Mouse (Mus musculus) intestine, embryonic 14.5 days (tissue): Measurements from ENCODE around the gene Tex2. TPM values are rescaled to one million over a fixed set of nuclear protein-coding genes. Genes with fewer than 3 reads are reported as not detected.

ENCODE experiments used
- ATAC-seq: fragments of 200-750 bp; cut with Nextera tagmentation; replicated peaks from 2 replicates; pipeline ENCODE4 v1.8.0; 2017; ENCODE audit warnings: low read depth, moderate number of reproducible peaks, moderate TSS enrichment, moderate library complexity; ENCODE audit not compliant: low FRiP score, low TSS enrichment
- DNase-seq: peaks from one replicate; pipeline ENCODE4 v3.0.0-alpha.2; 2018; ENCODE audit warnings: low spot score
- H3K27ac ChIP-seq: fragments of 300-500 bp; sonication (generic); 2 replicates; pipeline ENCODE4 v1.5.1; 2014; ENCODE audit warnings: low read depth, mild to moderate bottlenecking, control low read depth
- H3K27me3 ChIP-seq: fragments of 300-500 bp; sonication (generic); replicated peaks from 2 replicates; pipeline ENCODE4 v1.6.1; 2014; ENCODE audit warnings: low read length, control low read depth; ENCODE audit not compliant: control insufficient read depth, insufficient read depth
- H3K36me3 ChIP-seq: fragments of 300-500 bp; sonication (generic); 2 replicates; pipeline ENCODE4 v1.6.1; 2014; ENCODE audit warnings: low read length, control low read depth; ENCODE audit not compliant: control insufficient read depth, insufficient read depth
- H3K4me1 ChIP-seq: fragments of 300-500 bp; sonication (generic); replicated peaks from 2 replicates; pipeline ENCODE4 v1.6.1; 2014; ENCODE audit warnings: low read length, control low read depth, mixed read lengths; ENCODE audit not compliant: control insufficient read depth, insufficient read depth
- H3K4me2 ChIP-seq: fragments of 300-500 bp; sonication (generic); 2 replicates; pipeline ENCODE4 v1.6.1; 2014; ENCODE audit warnings: low read length
- H3K4me3 ChIP-seq: fragments of 300-500 bp; sonication (generic); 2 replicates; pipeline ENCODE4 v1.5.1; 2014; ENCODE audit warnings: low read depth, low read length, control low read depth, mixed read lengths
- H3K9ac ChIP-seq: fragments of 300-500 bp; sonication (generic); 2 replicates; pipeline ENCODE4 v1.6.1; 2014; ENCODE audit warnings: mild to moderate bottlenecking, low read length
- H3K9me3 ChIP-seq: fragments of 300-500 bp; sonication (generic); 2 replicates; pipeline ENCODE4 v1.6.1; 2016; ENCODE audit warnings: low read length, control low read depth; ENCODE audit not compliant: control insufficient read depth
- WGBS: fragments of 180-500 bp; shearing (Covaris S2); extraction: QIAGEN DNeasy Blood & Tissue Kit; methylation state at CpG from one replicate; pipeline ENCODE4 v1.1.7; 2014; 5-methylcytosine and 5-hydroxymethylcytosine counted together
- polyA plus RNA-seq: library from polyadenylated mRNA; unstranded; fragments of >200 nt; fragmentation: Nextera tagmentation; extraction: Ambion mirVana; gene quantifications from 2 replicates; pipeline ENCODE4 v1.2.1, GENCODE M21; 2014

The Tex2 gene
- polyA plus RNA-seq, 1 experiment from 2014 or later: 11.6 TPM

DNA sequence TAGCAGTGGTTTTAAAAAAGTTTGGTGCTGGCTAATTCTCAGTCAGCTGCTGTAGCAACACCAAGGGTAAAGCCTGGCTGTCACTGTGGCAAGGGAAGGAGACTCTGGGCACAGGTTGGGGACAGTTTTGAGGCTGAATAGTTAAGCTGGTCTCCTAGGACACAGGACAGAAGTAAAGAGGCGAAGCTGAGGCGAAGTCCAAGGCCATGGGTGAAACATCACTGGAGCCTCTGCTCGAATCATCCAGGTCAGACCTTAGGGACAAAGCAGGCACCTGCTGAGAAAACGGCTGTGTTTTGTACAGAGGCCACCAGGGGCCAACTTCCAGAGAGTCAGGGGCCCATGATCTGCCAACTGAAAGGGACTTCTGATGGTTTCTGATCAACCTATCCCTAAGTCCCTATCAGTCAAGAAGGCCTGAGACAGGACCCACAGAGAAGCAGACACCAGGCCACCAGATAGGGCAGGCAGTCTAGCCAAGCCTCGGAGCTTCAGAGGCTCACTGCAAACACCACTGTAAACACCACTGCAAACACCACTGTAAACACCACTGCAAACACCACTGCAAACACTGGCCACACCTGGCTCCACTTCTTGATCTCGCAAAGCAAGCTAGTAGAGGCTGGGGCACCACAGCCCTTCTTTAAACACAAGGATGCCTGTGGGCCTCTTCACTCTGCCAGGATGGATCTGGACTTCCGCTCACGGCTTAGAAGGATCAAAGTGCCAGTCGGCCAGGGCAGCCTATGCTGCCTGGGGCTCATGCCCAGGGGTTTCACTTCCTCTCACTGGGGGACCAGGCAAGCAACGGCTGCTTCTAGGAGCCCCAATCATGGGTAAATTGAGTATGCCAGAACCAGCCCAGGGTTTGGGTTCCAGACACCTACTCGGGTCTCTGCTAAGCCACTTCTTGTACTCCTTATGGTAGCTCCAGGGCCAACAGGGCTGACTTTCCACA is 41.9 kb downstream of the Tex2 start:
- WGBS: 72% methylated on average over 11 of the region's 11 CpGs
- Histone ChIP-seq H3K9me3 (no peaks in the 10 kb centered on the region), H3K27ac (no peak overlapping the region), H3K4me2 (no peak overlapping the region), H3K27me3 (no peaks in the 10 kb centered on the region), H3K9ac (no peak overlapping the region), H3K36me3 (peaks cover 12% of the 10 kb centered on the region; the same call in 1 of the 2 replicates), H3K4me3 (no peak overlapping the region), H3K4me1 (peaks cover 15% of the 10 kb centered on the region)
- ATAC-seq: no peak
- no peak for DNase-seq

DNA sequence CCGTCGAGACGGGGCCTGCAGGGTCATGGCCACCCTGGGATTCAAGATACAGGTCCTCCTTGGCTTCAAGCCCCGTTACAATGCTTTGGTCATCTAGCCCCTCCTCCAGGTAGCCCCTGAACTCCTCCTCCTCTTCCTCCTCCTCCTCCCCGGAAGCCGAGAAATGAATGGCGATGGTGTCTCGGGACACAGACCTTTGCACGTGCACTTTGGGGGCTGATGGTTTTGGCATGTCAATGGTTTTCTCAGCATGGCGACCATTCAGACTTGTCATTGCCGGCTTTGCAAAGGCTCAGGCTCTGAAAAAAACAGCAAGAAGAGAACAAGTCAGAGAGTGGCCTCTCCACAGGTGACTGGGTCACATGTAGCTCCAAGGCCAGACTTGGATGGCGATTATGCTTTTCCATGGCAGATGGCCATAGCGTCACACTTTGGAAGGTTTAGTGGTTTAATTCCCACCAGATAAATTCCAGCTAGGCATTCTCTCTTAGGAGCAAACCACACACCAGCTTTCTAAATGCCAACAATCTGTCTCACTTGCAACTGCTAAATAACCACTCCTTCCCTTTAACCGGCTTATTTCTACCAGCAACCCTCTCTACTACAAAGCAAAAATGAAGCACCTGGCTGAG is 44.8 kb downstream of the Tex2 start:
- WGBS: 90% methylated on average over 14 of the region's 14 CpGs
- Histone ChIP-seq H3K9me3 (no peaks in the 10 kb centered on the region), H3K4me2 (no peak overlapping the region), H3K36me3 (peaks cover 14% of the 10 kb centered on the region; the same call in 1 of the 2 replicates), H3K9ac (no peak overlapping the region), H3K27ac (no peak overlapping the region), H3K27me3 (no peaks in the 10 kb centered on the region), H3K4me3 (no peak overlapping the region), H3K4me1 (peaks cover 13% of the 10 kb centered on the region)
- DNase-seq: no peak
- no peak for ATAC-seq

DNA sequence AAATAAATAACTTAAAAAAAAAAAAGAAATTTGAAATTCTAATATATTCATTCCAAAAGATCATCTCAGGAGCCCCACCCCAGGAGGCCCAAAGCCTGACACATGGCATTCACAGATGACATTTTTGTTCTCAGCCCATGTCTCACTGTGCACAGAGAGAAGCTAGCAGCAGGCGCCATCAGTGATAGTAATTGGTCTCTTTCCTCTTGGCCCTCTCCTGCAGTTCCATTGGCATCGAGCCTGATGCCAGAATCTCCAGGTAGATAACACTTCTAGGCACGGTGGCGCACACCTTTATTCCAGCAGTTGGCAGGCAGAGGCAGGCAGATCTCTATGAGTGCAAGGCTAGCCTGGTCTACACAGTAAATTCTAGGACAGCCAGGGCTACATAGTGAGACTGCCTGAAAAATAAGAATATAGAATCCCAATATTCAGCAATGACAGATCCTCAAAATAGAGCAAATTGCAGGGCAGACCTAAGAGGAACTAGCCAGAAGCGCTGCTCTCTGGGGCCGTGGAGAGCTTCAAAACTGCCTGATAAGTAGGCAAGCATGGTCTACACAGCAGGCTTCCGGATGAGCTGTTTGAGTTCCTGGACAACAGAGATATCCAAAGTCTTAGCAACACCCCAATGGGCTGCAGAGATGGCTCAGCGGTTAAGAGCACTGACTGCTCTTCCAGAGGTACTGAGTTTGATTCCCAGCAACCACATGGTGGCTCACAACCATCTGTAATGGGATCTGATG is 47.0 kb downstream of the Tex2 start:
- DNase-seq: no peak
- no peaks in the 10 kb centered on the region for H3K4me1 ChIP-seq
- no peaks in the 10 kb centered on the region for H3K9me3 ChIP-seq
- WGBS: 97% methylated on average over 8 of the region's 8 CpGs
- no peaks in the 10 kb centered on the region for H3K27me3 ChIP-seq
- peaks cover 14% of the 10 kb centered on the region; the same call in 1 of the 2 replicates for H3K36me3 ChIP-seq
- no peak overlapping the region for H3K27ac ChIP-seq
- no peak for ATAC-seq
- no peak overlapping the region for H3K4me2 ChIP-seq
- H3K9ac ChIP-seq: no peak overlapping the region
- H3K4me3 ChIP-seq: no peak overlapping the region

DNA sequence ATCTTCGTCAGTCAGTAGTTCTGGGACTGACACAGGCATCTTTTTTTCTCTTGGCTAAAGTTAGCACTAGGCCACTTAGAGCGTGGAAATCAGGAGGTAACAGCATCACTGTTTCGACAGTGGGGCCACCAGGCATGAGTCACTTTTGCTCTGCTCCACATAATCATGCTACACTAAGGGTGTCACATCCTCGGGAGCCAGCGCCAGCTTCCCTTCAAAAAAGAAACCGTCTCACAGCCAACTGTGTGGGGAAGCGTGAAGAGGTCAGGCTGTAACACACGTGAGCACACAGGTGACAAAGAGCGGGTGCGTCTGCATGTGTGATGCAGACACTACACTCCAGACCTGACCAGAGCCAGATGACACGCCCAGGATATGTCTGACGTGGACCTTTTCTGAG is 49.0 kb downstream of the Tex2 start:
- Histone ChIP-seq H3K36me3 (peaks cover 14% of the 10 kb centered on the region; the same call in 1 of the 2 replicates), H3K27ac (no peak overlapping the region), H3K4me2 (no peak overlapping the region), H3K27me3 (no peaks in the 10 kb centered on the region), H3K9me3 (no peaks in the 10 kb centered on the region), H3K4me3 (no peak overlapping the region), H3K4me1 (no peaks in the 10 kb centered on the region), H3K9ac (no peak overlapping the region)
- ATAC-seq (no peak), DNase-seq (no peak)
- 80% methylated on average over 12 of the region's 12 CpGs for WGBS

- Histone ChIP-seq H3K27me3 (no peaks in the 10 kb centered on the region), H3K9me3 (no peaks in the 10 kb centered on the region), H3K4me2 (no peak overlapping the region), H3K27ac (no peak overlapping the region), H3K4me3 (no peak overlapping the region), H3K36me3 (peaks cover 14% of the 10 kb centered on the region; the same call in 1 of the 2 replicates), H3K9ac (no peak overlapping the region), H3K4me1 (no peaks in the 10 kb centered on the region)
- ATAC-seq (no peak), DNase-seq (no peak)
- 87% methylated on average over 4 of the region's 4 CpGs for WGBS
These were observed 50.5 kb downstream of the Tex2 start for GRCm38 (mm10) chr11:106562707-106563106.

DNA sequence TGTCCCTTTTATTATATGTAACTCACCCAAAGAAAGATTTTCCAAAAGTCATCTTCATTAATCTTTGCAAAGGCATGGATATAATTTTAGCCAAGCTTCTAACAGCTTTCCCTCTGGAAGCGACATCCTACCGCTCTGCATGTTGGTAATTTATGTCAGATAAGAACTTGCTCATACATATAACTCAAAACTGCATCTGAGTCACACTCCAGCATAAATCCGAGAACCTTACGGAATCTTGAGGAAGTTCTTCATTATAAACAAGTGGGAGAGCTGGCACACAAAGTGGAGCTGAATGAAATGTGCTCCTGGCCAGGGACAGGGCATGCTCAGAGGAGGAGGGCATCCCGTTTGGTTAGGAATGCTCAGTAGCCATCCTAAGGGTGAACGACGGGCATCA is 53.5 kb downstream of the Tex2 start:
- H3K27me3 ChIP-seq: no peaks in the 10 kb centered on the region
- no peak for ATAC-seq
- no peak for DNase-seq
- H3K36me3 ChIP-seq: no peaks in the 10 kb centered on the region
- 69% methylated on average over 7 of the region's 7 CpGs for WGBS
- H3K4me2 ChIP-seq: no peak overlapping the region
- no peak overlapping the region for H3K4me3 ChIP-seq
- H3K9ac ChIP-seq: no peak overlapping the region
- no peaks in the 10 kb centered on the region for H3K9me3 ChIP-seq
- H3K4me1 ChIP-seq: peaks cover 15% of the 10 kb centered on the region
- no peak overlapping the region for H3K27ac ChIP-seq

DNA sequence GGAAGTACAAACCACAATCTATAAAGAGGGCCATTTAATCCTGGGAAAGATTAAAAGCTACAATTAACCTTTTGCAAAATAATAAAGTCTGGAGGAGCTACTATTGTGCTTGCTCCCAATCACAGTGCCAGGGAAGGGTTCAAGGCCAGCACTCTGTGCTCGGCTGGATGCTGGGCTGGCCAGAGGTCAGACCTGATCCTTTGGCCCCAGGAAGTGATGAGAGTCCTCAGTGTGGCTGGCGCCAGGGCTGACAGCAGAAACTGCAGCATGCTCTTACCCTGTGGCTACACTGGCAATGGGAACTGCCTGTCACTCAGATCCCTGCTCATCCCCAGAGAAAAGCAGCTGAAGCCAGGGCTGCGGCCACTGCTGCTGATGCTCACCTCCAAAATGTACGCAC is 55.2 kb downstream of the Tex2 start:
- Histone ChIP-seq H3K4me2 (no peak overlapping the region), H3K27ac (no peak overlapping the region), H3K27me3 (no peaks in the 10 kb centered on the region), H3K9me3 (no peaks in the 10 kb centered on the region), H3K9ac (no peak overlapping the region), H3K36me3 (no peaks in the 10 kb centered on the region), H3K4me3 (no peak overlapping the region), H3K4me1 (peaks cover 15% of the 10 kb centered on the region)
- WGBS: 57% methylated on average over 4 of the region's 4 CpGs
- ATAC-seq (no peak), DNase-seq (no peak)

DNA sequence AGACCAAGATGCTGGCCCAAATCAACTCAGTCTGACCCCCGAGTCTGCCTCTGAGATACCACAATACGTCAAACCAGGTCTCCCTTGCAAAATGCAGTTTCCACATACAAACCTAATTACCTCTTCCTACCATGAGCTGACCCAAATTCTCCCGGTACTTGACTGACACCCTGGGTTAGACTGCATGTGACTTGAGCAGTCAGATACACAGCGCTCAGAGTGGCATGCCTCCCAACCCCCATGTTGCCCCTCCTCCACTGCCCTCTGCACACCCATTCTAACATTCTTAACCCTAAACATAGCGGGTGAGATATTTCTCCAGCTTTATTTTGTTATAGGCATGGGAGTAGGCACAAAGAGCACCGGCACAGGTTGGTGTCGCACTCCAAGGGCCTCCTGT is 55.8 kb downstream of the Tex2 start:
- 70% methylated on average over 7 of the region's 7 CpGs for WGBS

More for the DNA sequence above, 55.8 kb downstream of the Tex2 start:
- no peak overlapping the region for H3K9ac ChIP-seq
- no peaks in the 10 kb centered on the region for H3K9me3 ChIP-seq
- no peak overlapping the region for H3K4me2 ChIP-seq
- no peak overlapping the region for H3K27ac ChIP-seq
- peaks cover 15% of the 10 kb centered on the region for H3K4me1 ChIP-seq
- no peak for ATAC-seq
- H3K36me3 ChIP-seq: no peaks in the 10 kb centered on the region
- DNase-seq: no peak
- no peaks in the 10 kb centered on the region for H3K27me3 ChIP-seq
- H3K4me3 ChIP-seq: no peak overlapping the region
